Mouse (Mus musculus): ENCODE results near the gene Dbi.

- no peak for TF ChIP-seq CTCF (IDR thresholded peaks at IDR 0.05 in 2 of 3, conservative IDR thresholded peaks at IDR 0.05 in 1 of 3; ENCODE audit: control insufficient read depth in 1 of 3, insufficient read depth in 1 of 3, low read depth in 2 of 3, low read length in 3 of 3, poor library complexity in 1 of 3, severe bottlenecking in 1 of 3)
- no peak for TF ChIP-seq POLR2A (IDR thresholded peaks at IDR 0.05; ENCODE audit: control insufficient read depth in 1 of 2, insufficient read depth in 1 of 2, low read depth in 1 of 2, low read length in 2 of 2, poor library complexity in 1 of 2)
- TF ChIP-seq USF1 (IDR thresholded peaks at IDR 0.05; ENCODE audit: low read depth, low read length): no peak
Measured at GRCm38 (mm10) chr1:120120141-120120968, 523 bp downstream of the Dbi start.
